Mouse (Mus musculus) lung, adult 18-20 months (tissue): ENCODE data around the gene Gm11634.

ENCODE experiments used
- DNase-seq, 2 experiments: peaks; one replicate each; pipeline ENCODE4 v3.0.0; 2022; ENCODE audit warnings: mixed read lengths in 2 of 2

The Gm11634 gene

DNA sequence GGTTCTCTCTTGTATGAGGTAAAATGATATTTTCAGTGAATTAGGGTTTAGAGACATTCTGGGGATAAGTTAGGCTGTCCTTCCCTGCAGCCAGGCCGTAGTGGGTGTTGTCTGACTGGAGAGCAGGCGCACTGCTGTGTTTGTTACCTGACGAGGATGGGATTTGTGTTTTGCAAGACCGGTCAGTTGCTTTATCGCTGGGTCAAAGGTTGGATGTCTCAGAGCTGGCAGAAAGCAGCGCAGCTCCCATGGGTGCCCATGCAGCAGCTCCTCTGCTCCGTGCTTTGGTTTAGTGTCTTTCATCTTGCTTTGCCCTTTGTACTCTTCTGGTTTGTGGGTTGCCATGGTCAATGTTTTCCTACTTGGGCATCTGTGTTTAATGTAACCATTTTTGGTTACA is 42.5 kb downstream of the Gm11634 start:
- no peak for DNase-seq

DNA sequence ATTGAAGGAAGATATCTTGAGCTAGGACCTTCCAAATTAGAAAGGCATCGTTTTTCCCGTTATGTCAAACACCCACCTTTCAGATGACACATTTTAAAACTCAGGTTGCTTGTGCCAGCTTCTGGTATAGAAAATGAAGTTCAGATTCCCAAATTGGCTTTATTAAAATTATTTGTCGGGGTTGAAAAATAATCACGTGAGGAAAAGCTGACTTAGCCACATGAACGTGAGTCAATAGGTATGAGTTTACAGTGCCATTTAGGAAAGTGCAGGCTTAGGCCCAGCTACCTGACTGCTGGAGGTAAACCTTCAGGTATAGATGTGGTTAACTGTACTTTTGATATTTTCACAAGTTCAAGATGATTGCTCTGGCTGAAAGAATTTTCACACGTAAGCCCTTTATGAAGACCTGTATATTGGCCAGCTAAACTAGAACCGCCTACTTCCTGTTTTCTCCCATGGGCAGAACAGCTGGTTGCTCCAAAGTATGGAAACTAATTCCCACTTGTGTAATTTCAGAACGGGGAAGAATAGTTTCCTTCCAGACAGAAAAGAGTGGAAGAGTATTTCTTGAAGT is 45.6 kb downstream of the Gm11634 start:
- no peak for DNase-seq

GRCm38 (mm10) chr11:101552476-101553300 is 46.4 kb downstream of the Gm11634 start:
- DNase-seq, result peak; percentile 99 to 100

DNA sequence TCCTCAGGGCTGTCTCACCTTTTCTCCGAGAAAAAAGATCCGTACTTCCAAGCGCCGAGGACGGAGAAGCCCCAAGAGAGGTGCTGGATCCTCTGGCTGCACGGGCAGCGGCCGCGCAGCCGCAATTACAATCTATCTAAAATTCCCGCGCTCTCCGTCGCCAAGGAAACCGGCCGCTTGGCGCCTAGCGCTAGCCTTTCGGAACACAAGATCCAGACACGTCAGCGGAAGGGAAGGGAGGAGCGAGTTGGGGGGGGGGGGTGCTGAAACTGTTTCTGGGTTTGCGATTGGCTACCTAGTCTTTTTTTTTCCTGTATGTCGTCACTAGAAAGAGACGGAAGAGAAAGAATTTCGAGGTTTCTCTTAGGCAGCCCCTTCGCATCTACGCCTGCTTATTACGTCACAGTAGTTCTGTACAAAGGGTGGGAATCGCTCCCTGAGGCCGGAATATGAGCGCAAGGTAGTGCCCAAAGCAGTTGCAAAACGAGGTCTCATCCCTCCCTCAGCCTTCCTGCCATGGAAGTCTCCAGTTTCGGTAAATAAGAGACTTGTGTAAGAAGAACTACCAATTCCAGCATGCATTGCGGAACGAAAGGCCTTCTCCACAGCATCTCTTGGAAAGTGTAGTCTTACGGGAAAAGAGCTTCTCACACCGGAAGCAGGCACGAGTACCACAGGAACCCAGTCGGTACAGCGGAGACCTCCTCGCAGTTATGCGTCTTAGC is 47.1 kb downstream of the Gm11634 start, which contains the start of the genes Brca1 and Nbr1:
Brca1 (minus strand) TSS at position 205 of the 725 bp plus-strand sequence.
Nbr1 (plus strand) TSS at position 399 of the 725 bp plus-strand sequence.
- DNase-seq, result peak; percentile 90 to 94

GRCm38 (mm10) chr11:101548526-101548925 is 50.5 kb downstream of the Gm11634 start:
- no peak for DNase-seq

DNA sequence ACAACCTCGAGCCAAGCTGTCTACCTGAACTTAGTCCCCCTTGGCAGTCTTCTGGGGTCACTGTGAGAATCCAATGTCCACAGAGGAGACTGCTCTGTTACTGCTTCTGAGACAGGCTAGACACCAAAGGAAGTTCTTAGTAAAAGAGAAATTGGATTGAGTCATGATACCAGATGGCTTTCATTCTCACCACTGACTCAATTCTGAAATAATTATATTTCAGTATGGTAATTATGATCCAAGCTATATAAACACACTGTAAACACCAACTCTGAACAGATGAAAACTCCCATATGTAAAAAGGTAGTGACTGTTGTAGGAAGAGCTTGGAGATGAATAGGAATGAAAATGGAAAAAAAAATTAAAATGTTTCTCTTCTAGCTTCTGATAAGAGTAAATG is 54.9 kb downstream of the Gm11634 start:
- DNase-seq, result no peak
